Mouse (Mus musculus): ENCODE results near the gene Lfng. TPM values are rescaled to one million over a fixed set of nuclear protein-coding genes. Genes with fewer than 3 reads are reported as not detected.

The Lfng gene
- total RNA-seq, 2 experiments from 2014 or later: 17.0 to 17.1 TPM

GRCm38 (mm10) chr5:140583732-140584368 is 23.3 kb upstream of the Lfng start:
- DNase-seq (ENCODE audit: low spot score in 2 of 2): no peak

DNA sequence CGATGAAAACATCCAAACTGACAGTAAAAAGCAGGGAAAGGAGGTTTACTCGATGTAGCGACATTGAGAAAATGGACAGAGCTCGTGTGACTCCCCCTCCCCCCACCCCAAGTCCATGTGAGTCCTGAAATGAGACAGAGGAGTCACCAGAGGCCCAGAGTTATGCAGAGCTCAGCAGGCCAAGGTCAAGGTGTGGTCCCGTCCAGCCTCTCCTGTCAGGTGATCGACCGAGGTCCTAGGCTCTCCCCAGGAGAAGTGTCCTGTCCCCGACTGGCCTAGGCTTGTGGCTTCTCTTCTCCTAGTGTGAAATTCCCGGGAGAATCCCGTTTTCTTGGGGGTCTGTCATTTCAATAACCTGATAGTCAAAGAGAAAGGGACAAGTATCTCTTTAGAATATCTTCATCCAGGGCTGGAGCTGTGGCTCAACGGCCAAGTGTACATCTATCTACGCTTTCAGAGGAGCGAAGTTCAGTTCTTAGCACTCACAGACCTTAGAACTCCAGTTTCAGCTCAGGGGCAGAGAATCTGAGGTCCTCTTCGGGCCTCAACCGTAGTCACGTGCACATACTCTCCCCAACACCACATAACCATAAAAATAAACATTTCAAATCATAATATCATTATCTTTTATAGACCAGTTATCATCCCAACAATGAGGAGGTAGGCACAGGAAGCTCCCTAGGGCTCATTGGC is 17.9 kb upstream of the Lfng start:
- no peak for DNase-seq (ENCODE audit: low spot score in 2 of 2)

- no peak for DNase-seq (ENCODE audit: low spot score in 2 of 2)
These were observed 12.3 kb upstream of the Lfng start for GRCm38 (mm10) chr5:140594846-140595245.

DNA sequence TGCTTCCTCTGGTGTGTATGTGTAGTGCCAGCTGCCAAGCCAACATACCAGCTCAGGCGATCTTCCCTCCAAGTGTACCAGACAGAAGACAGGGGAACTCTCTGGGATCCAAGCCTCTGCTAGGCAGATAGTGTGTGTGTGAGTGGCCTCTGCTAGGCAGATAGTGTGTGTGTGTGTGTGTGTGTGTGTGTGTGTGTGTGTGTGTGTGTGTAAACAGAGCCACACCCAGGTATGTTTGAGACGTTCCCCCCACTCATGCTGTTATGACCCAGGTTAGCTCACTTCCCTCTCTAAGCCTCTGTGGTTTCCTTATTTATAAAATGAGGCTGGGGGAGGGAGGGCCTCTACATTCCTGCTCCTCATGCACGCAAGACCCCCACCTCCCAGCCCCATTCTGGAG is 10.7 kb upstream of the Lfng start:
- no peak for DNase-seq (ENCODE audit: low spot score in 2 of 2)

DNA sequence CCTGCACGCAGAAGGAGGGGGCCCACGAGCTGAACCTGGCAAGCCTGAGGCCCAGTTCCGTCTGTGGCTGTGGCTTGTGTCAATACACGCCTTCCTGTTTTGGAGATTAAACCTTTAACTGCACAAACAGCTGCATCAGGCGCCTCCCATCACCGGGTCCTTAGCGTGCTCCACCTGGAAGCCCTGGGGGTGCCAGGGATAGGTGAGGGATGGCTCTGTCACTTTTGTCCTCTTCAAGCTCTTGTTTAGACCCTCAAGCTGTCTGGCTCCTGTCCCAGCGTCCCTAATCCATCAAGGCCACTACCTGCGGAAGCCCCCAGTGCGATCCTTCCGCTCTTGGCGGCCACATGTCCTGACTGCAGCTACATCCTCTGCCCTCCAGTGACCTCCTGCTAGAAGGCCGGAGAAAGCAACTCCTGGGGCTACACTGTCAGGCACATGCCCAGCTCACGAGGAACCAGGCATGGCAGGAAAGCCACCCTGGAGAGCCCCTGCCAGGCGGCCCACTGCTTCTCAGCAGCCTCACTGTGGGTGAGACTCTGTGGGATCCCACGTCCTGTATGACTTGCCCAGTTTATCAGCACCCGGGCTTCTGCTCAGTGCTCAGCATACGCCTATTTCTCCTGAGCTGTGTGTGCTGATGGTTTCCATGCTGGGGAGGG is 10.1 kb upstream of the Lfng start:
- DNase-seq (ENCODE audit: low spot score in 2 of 2): no peak

- no peak for DNase-seq (ENCODE audit: low spot score in 2 of 2)
These were observed 9.3 kb upstream of the Lfng start for GRCm38 (mm10) chr5:140597787-140598186.

DNA sequence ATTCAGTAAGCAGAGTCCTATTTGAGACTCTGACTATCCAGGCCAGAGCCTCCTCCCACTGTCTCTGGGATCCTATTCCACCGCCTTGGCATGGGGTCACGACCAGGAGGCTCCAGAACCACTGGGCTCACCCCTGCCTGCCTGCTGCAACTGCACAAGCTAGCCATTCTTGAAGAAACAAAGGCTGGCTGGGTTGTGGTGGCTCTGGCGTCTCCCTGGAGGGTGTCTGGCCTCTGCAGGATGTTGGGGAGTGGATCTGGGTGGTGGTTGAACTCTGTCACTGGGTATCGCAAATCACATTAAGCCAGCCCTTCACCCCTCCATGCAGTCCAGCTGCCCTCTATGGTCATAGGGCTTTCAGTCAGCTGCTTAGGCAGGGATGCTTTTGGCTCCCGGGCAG is 7.2 kb upstream of the Lfng start:
- DNase-seq (ENCODE audit: low spot score in 2 of 2): no peak

DNA sequence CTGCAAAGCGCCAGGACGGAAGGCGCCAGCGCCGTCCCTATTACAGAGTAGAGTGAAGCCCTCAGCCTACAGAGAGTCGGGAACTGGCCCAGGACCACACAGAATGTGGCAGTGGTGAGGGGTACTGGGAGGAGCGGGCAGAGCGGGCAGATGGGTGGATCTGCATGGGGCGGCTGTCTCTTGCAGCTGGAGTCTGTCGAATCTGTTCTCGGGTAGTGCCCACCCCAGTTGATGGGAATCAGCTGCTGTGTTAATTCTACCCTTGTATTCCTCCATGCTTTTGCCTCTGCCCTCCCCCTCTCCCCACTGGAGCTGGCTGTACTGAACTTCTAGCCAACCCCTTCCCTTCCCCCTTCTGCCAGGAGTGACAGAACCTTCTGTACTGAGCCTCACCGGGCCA is 5.4 kb upstream of the Lfng start:
- no peak for DNase-seq (ENCODE audit: low spot score in 2 of 2)

- no peak for DNase-seq (ENCODE audit: low spot score in 2 of 2)
These were observed 4.6 kb upstream of the Lfng start for GRCm38 (mm10) chr5:140602540-140602939.

DNA sequence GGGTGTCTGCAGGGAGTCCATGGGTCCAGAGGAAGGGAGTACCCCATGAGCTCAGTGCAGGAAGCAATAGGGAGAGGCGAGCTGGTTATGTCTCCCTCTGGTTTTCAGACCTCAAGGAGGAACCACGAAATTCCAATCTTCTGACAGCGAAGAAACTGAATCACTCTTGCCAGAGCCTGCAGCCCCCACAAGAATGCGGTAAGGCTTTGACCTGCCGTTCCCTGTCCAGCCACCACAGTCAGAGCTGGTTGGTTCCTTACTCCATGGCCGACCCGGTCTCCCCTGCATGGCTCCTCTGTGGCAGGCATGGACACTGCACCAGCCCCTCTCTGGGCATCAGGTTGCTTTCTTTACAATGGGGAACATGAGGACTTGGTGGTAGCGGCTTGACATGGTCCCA is 2.7 kb upstream of the Lfng start:
- no peak for DNase-seq (ENCODE audit: low spot score in 2 of 2)

GRCm38 (mm10) chr5:140605228-140605627 is 1.9 kb upstream of the Lfng start:
- DNase-seq (ENCODE audit: low spot score in 2 of 2): no peak

DNA sequence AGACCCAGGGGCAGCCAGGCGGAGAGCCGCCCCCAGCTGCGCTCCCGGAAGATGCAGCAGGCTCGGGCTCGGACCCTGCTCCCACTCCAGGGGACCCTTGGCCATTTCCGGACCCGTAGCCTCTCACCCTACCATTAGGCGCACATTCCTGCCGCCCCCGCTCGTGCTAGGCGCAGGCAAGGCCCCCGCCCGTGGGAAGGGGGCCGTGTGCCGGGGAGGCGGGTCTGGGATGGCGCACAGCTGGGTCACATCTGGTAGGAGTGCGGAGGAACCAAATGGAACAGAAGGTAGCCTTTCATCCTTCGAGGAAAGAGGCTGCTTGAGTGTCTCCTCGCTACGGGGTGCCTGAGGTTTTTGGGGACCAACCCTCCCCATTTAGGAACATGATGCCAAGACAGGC is 734 bp upstream of the Lfng start:
- DNase-seq (ENCODE audit: low spot score in 2 of 2): no peak

- DNase-seq (ENCODE audit: low spot score in 2 of 2): no peak
These were observed 915 bp downstream of the Lfng start for GRCm38 (mm10) chr5:140607836-140608633.

GRCm38 (mm10) chr5:140608634-140609015 is 1.5 kb downstream of the Lfng start:
- no peak for DNase-seq (ENCODE audit: low spot score in 2 of 2)

DNA sequence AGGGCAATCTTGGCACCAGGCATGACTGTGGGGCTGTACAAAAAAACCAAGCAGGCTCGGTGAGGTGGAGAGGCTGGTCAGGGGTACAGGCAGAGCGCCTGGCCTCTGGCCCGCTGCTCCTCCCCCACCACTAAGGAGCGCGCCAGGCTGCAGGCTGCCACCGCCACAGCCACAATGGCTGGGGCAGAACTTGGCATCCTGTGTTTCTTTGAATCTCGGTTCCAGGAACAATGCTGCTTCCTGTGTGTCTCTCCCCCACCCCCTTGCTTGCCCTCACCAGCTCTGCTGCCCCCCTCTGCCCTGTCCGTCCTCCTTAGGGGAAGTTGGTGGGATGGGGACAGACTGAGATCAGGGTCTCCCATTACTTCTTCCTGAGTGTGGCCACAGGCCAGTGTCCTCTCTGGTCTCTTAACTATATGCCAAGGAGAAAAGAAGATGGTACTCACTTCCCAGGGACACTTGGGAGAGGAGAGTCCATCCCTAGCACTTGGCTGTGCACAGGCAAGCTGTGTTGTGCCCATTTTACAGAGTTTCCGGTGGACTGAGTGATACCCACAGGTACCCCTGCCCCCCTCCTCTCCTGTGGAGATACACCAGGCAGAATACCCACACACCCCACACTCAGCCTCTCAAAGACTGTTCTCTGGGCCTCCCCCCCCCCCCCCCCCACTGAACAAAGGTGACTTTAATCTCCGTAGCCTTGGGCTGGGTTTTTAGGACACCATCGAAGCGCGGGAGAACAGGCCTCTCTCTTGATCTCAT is 2.6 kb downstream of the Lfng start:
- no peak for DNase-seq (ENCODE audit: low spot score in 2 of 2)

GRCm38 (mm10) chr5:140610273-140611011 is 3.3 kb downstream of the Lfng start:
- no peak for DNase-seq (ENCODE audit: low spot score in 2 of 2)

- DNase-seq (ENCODE audit: low spot score in 2 of 2): peak in 1 of 2 experiments; percentile 64
These were observed 4.0 kb downstream of the Lfng start for GRCm38 (mm10) chr5:140611021-140611583.

- DNase-seq (ENCODE audit: low spot score in 2 of 2): no peak
These were observed 4.6 kb downstream of the Lfng start for GRCm38 (mm10) chr5:140611611-140612185.

- no peak for DNase-seq (ENCODE audit: low spot score in 2 of 2)
These were observed 5.1 kb downstream of the Lfng start for GRCm38 (mm10) chr5:140612191-140612590.

GRCm38 (mm10) chr5:140614141-140614540 is 7.0 kb downstream of the Lfng start:
- no peak for DNase-seq (ENCODE audit: low spot score in 2 of 2)
